Mouse (Mus musculus): Measurements from ENCODE around the gene Olfr832.
"Not testable (repeated sequence)": the region's sequence is repeated elsewhere in the genome, so short reads cannot be mapped to it uniquely, and the experiment has no call there.

Gene Olfr832

GRCm38 (mm10) chr9:18936822-18937221 lies at the start of gene Olfr832:
Gene Olfr832, plus strand, starts transcription at chr9:18937122.
- DNase-seq: not testable (repeated sequence)

- DNase-seq: not testable (repeated sequence)
Measured at GRCm38 (mm10) chr9:18907699-18908098, 29.2 kb upstream of the Olfr832 start.

DNA sequence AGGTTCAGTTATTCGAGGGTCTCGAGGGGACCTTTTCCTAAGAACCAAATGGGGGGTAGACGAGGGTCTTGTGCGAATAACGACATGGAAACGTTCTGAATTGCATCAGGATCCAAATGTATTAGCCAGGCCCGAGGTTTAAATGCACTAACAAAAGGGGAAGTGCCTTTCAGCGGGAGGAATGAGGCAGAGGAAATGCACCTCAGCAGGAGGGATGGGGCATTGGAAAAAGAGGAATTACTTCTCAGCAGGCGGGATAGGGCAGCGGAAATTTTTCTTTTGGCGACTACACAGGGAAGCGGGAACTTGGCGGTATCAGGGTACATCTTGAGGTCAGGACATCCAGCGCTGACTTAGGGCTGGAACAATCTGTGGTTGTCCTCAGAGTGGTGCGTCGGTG lies 9.0 kb upstream of the Olfr832 start:
- not testable (repeated sequence) for DNase-seq

GRCm38 (mm10) chr9:18962021-18962420 lies 25.1 kb downstream of the Olfr832 start:
- no peak for DNase-seq

DNA sequence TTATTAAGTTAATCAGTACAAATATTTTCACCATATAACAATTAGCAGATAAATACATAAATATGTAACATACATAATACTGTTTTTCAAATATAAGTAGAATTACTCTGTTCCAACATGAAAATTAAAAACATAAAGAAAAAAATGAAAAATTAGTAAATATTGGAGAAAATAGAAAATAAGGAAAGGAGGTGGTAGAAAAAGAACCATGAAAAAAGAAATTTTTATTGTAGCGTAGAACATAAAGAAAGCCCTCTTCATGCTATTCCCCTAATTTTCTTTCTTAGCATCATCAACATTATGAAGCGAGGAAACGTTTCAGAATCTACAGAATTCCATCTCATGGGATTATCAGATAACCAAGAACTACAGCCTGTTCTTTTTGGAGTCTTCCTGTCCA lies 50.8 kb downstream of the Olfr832 start, which contains the start of gene Olfr834:
Olfr834 (plus strand) TSS at position 301 of the 400 bp plus-strand sequence.
- no peak for DNase-seq

All from kidney, adult 8-10 months (tissue).